Mouse (Mus musculus): ENCODE measurements around the gene Kit. TPM values are rescaled to one million over a fixed set of nuclear protein-coding genes. Genes with fewer than 3 reads are reported as not detected.

Gene Kit
- polyA plus RNA-seq, 1 experiment from 2014 or later, result 11.6 TPM

GRCm38 (mm10) chr5:75574151-75574851 is 415 bp upstream of the Kit start:
- Histone ChIP-seq H3K36me3 (no peaks in the 10 kb centered on the region), H3K27me3 (peaks cover 21% of the 10 kb centered on the region), H3K4me1 (peaks cover 28% of the 10 kb centered on the region), H3K9me3 (no peaks in the 10 kb centered on the region), H3K9ac (peak overlapping the region; percentile 74), H3K27ac (no peak overlapping the region), H3K4me3 (peak overlapping the region; percentile 64), H3K4me2 (replicated peaks) (peak overlapping the region; percentile 99)
- no peak for ATAC-seq (ENCODE audit: low FRiP score, low read depth)
- WGBS, result 3% methylated on average over 27 of the region's 27 CpGs

GRCm38 (mm10) chr5:75575567-75576515 is 1.1 kb downstream of the Kit start:
- Histone ChIP-seq H3K9ac (peak overlapping the region; percentile 74), H3K4me3 (peak overlapping the region; percentile 64), H3K9me3 (no peaks in the 10 kb centered on the region), H3K27ac (no peak overlapping the region), H3K4me2 (replicated peaks) (peak overlapping the region; percentile 99), H3K36me3 (no peaks in the 10 kb centered on the region), H3K27me3 (peaks cover 21% of the 10 kb centered on the region), H3K4me1 (peaks cover 28% of the 10 kb centered on the region)
- ATAC-seq (ENCODE audit: low FRiP score, low read depth), result peak; percentile 79
- under 1% methylated on average over 53 of the region's 53 CpGs for WGBS

GRCm38 (mm10) chr5:75576741-75577140 is 2.0 kb downstream of the Kit start:
- H3K27ac ChIP-seq, result no peak overlapping the region
- 34% methylated on average over 6 of the region's 6 CpGs for WGBS
- H3K36me3 ChIP-seq, result no peaks in the 10 kb centered on the region
- peak overlapping the region; percentile 74; the same call in 1 of the 2 replicates for H3K9ac ChIP-seq
- ATAC-seq (ENCODE audit: low FRiP score, low read depth), result no peak
- H3K9me3 ChIP-seq, result no peaks in the 10 kb centered on the region
- H3K27me3 ChIP-seq, result peaks cover 21% of the 10 kb centered on the region
- peak overlapping the region; percentile 64 for H3K4me3 ChIP-seq
- H3K4me2 ChIP-seq (replicated peaks), result peak overlapping the region; percentile 99
- H3K4me1 ChIP-seq, result peaks cover 28% of the 10 kb centered on the region

GRCm38 (mm10) chr5:75578141-75578540 is 3.4 kb downstream of the Kit start:
- Histone ChIP-seq H3K4me3 (no peak overlapping the region), H3K4me2 (replicated peaks) (no peak overlapping the region), H3K27me3 (peaks cover 21% of the 10 kb centered on the region), H3K9me3 (no peaks in the 10 kb centered on the region), H3K27ac (no peak overlapping the region), H3K4me1 (peaks cover 28% of the 10 kb centered on the region), H3K9ac (no peak overlapping the region), H3K36me3 (no peaks in the 10 kb centered on the region)
- WGBS, result 72% methylated on average over 7 of the region's 7 CpGs
- no peak for ATAC-seq (ENCODE audit: low FRiP score, low read depth)

GRCm38 (mm10) chr5:75579244-75579643 is 4.5 kb downstream of the Kit start:
- no peak overlapping the region for H3K4me2 ChIP-seq (replicated peaks)
- H3K27me3 ChIP-seq, result peaks cover 13% of the 10 kb centered on the region
- no peaks in the 10 kb centered on the region for H3K9me3 ChIP-seq
- H3K4me1 ChIP-seq, result peaks cover 27% of the 10 kb centered on the region
- WGBS, result 65% methylated on average over 5 of the region's 5 CpGs
- H3K4me3 ChIP-seq, result no peak overlapping the region
- no peak for ATAC-seq (ENCODE audit: low FRiP score, low read depth)
- no peaks in the 10 kb centered on the region for H3K36me3 ChIP-seq
- no peak overlapping the region for H3K9ac ChIP-seq
- no peak overlapping the region for H3K27ac ChIP-seq

GRCm38 (mm10) chr5:75579646-75580268 is 5.0 kb downstream of the Kit start:
- no peak overlapping the region for H3K9ac ChIP-seq
- H3K27ac ChIP-seq, result no peak overlapping the region
- no peak for ATAC-seq (ENCODE audit: low FRiP score, low read depth)
- peaks cover 22% of the 10 kb centered on the region for H3K4me1 ChIP-seq
- H3K4me3 ChIP-seq, result no peak overlapping the region
- no peaks in the 10 kb centered on the region for H3K36me3 ChIP-seq
- no peaks in the 10 kb centered on the region for H3K9me3 ChIP-seq
- 80% methylated on average over 11 of the region's 11 CpGs for WGBS
- H3K4me2 ChIP-seq (replicated peaks), result no peak overlapping the region
- peaks cover 10% of the 10 kb centered on the region for H3K27me3 ChIP-seq

- H3K4me1 ChIP-seq, result peaks cover 12% of the 10 kb centered on the region
- no peak overlapping the region for H3K27ac ChIP-seq
- no peak overlapping the region for H3K4me2 ChIP-seq (replicated peaks)
- ATAC-seq (ENCODE audit: low FRiP score, low read depth), result no peak
- H3K36me3 ChIP-seq, result no peaks in the 10 kb centered on the region
- peaks cover 5% of the 10 kb centered on the region for H3K27me3 ChIP-seq
- WGBS, result 93% methylated on average over 7 of the region's 7 CpGs
- no peak overlapping the region for H3K4me3 ChIP-seq
- no peak overlapping the region for H3K9ac ChIP-seq
- H3K9me3 ChIP-seq, result no peaks in the 10 kb centered on the region
These were observed 7.2 kb downstream of the Kit start for GRCm38 (mm10) chr5:75581926-75582325.

GRCm38 (mm10) chr5:75587781-75588180 is 13.1 kb downstream of the Kit start:
- H3K4me3 ChIP-seq, result no peak overlapping the region
- H3K36me3 ChIP-seq, result no peaks in the 10 kb centered on the region
- H3K27me3 ChIP-seq, result no peaks in the 10 kb centered on the region; the same call in 1 of the 2 replicates
- 87% methylated on average over 4 of the region's 4 CpGs for WGBS
- H3K9me3 ChIP-seq, result no peaks in the 10 kb centered on the region
- no peak overlapping the region for H3K27ac ChIP-seq
- H3K4me2 ChIP-seq (replicated peaks), result no peak overlapping the region
- no peak overlapping the region for H3K9ac ChIP-seq
- ATAC-seq (ENCODE audit: low FRiP score, low read depth), result no peak
- peaks cover 15% of the 10 kb centered on the region for H3K4me1 ChIP-seq

- WGBS, result 78% methylated on average over 15 of the region's 15 CpGs
- no peaks in the 10 kb centered on the region for H3K9me3 ChIP-seq
- H3K36me3 ChIP-seq, result no peaks in the 10 kb centered on the region
- no peak overlapping the region for H3K4me3 ChIP-seq
- H3K27ac ChIP-seq, result no peak overlapping the region
- H3K27me3 ChIP-seq, result no peaks in the 10 kb centered on the region; the same call in 1 of the 2 replicates
- ATAC-seq (ENCODE audit: low FRiP score, low read depth), result no peak
- no peak overlapping the region for H3K4me2 ChIP-seq (replicated peaks)
- no peak overlapping the region for H3K9ac ChIP-seq
- peaks cover 24% of the 10 kb centered on the region for H3K4me1 ChIP-seq
These were observed 15.0 kb downstream of the Kit start for GRCm38 (mm10) chr5:75589552-75590346.

- H3K27me3 ChIP-seq, result no peaks in the 10 kb centered on the region; the same call in 1 of the 2 replicates
- no peak overlapping the region for H3K27ac ChIP-seq
- ATAC-seq (ENCODE audit: low FRiP score, low read depth), result no peak
- WGBS, result 65% methylated on average over 6 of the region's 6 CpGs
- no peak overlapping the region for H3K4me2 ChIP-seq (replicated peaks)
- no peaks in the 10 kb centered on the region for H3K9me3 ChIP-seq
- H3K4me3 ChIP-seq, result no peak overlapping the region
- H3K9ac ChIP-seq, result no peak overlapping the region
- no peaks in the 10 kb centered on the region for H3K36me3 ChIP-seq
- peaks cover 25% of the 10 kb centered on the region for H3K4me1 ChIP-seq
These were observed 16.2 kb downstream of the Kit start for GRCm38 (mm10) chr5:75590961-75591360.

GRCm38 (mm10) chr5:75591567-75591966 is 16.9 kb downstream of the Kit start:
- no peak overlapping the region for H3K9ac ChIP-seq
- WGBS, result 71% methylated on average over 11 of the region's 11 CpGs
- H3K9me3 ChIP-seq, result no peaks in the 10 kb centered on the region
- no peaks in the 10 kb centered on the region; the same call in 1 of the 2 replicates for H3K27me3 ChIP-seq
- H3K36me3 ChIP-seq, result no peaks in the 10 kb centered on the region
- no peak overlapping the region for H3K4me3 ChIP-seq
- peaks cover 31% of the 10 kb centered on the region for H3K4me1 ChIP-seq
- no peak overlapping the region for H3K4me2 ChIP-seq (replicated peaks)
- H3K27ac ChIP-seq, result no peak overlapping the region
- no peak for ATAC-seq (ENCODE audit: low FRiP score, low read depth)
